Mouse (Mus musculus): ENCODE measurements around the gene Slc11a2.

DNA sequence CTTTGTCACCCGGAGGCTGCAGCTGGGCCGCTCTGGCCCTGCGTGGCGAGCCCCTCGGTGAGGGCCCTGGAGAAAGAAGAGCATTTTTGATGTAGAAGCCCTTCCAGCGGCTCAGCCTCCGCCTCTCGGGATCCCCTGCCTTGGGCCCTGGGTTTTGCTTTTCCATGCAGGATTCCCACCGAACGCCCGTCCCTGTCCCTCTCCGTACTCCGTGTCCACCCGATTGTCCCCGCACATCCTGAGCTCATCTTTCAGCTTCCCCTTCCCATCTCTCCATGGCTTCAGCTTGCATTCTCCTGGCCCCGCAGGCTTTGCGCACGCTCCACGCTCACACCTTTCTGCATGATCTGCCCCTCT, 44.3 kb upstream of the Slc11a2 start:
- no peak for TF ChIP-seq GATA1 (IDR thresholded peaks at IDR 0.05; ENCODE audit: borderline replicate concordance, low read length)
- no peak for TF ChIP-seq FLI1 (IDR thresholded peaks at IDR 0.05; ENCODE audit: low read length)
